Mouse (Mus musculus) ES-Bruce4 (cell line): Measurements from ENCODE around the gene Kcns3. TPM values are rescaled to one million over a fixed set of nuclear protein-coding genes. Genes with fewer than 3 reads are reported as not detected.
A peak's percentile ranks its signal among the peaks of the same experiment; 100 is the strongest.
"Not testable (repeated sequence)": the region's sequence is repeated elsewhere in the genome, so short reads cannot be mapped to it uniquely, and the experiment has no call there.

Experiments
- H3K27ac ChIP-seq: 2 replicates; pipeline ENCODE4 v1.5.1; 2012; ENCODE audit warnings: low read length, inconsistent platforms; ENCODE audit not compliant: insufficient read depth
- H3K27me3 ChIP-seq: 2 replicates; pipeline ENCODE4 v1.6.1; 2012; ENCODE audit warnings: mild to moderate bottlenecking, low read length, inconsistent platforms; ENCODE audit not compliant: control insufficient read depth, poor library complexity, insufficient read depth, severe bottlenecking
- H3K36me3 ChIP-seq: 2 replicates; pipeline ENCODE4 v1.6.1; 2012; ENCODE audit warnings: inconsistent platforms, mild to moderate bottlenecking, low read length, moderate library complexity; ENCODE audit not compliant: control insufficient read depth, poor library complexity, insufficient read depth, severe bottlenecking
- H3K4me1 ChIP-seq: one replicate; pipeline ENCODE4 v1.8.1; 2011; ENCODE audit warnings: low read length; ENCODE audit not compliant: control insufficient read depth, insufficient read depth
- H3K4me3 ChIP-seq: 2 replicates; pipeline ENCODE4 v1.5.1; 2011; ENCODE audit warnings: low read depth, mild to moderate bottlenecking, low read length
- H3K9ac ChIP-seq: 2 replicates; pipeline ENCODE4 v1.6.1; 2012; ENCODE audit warnings: low read depth, mild to moderate bottlenecking, inconsistent platforms; ENCODE audit not compliant: poor library complexity, severe bottlenecking
- H3K9me3 ChIP-seq: replicated peaks from 2 replicates; pipeline ENCODE4 v1.6.1; 2012; ENCODE audit warnings: mild to moderate bottlenecking, low read length, inconsistent platforms; ENCODE audit not compliant: control insufficient read depth, poor library complexity, insufficient read depth, severe bottlenecking
- CTCF ChIP-seq: IDR thresholded peaks from one replicate; pipeline ENCODE4 v1.8.1; 2011; ENCODE audit warnings: low read depth, low read length
- EP300 ChIP-seq: IDR thresholded peaks from 2 replicates; pipeline ENCODE4 v1.6.1; 2011; ENCODE audit warnings: low read depth, low read length; ENCODE audit not compliant: insufficient read depth
- POLR2A ChIP-seq: IDR thresholded peaks from one replicate; pipeline ENCODE4 v1.8.1; 2011; ENCODE audit warnings: low read length; ENCODE audit not compliant: insufficient read depth
- polyA plus RNA-seq: library from polyadenylated mRNA; stranded (reverse); fragments of >200 nt; gene quantifications from 2 replicates; pipeline ENCODE4 v1.2.4, GENCODE M21; 2011; ENCODE audit warnings: low read depth; ENCODE audit not compliant: missing spikeins, insufficient read depth, insufficient read length

Kcns3 gene
- polyA plus RNA-seq, 1 experiment: 1.6 TPM

- Histone ChIP-seq H3K27me3 (no peaks in the 10 kb centered on the region), H3K36me3 (no peaks in the 10 kb centered on the region), H3K4me3 (no peak overlapping the region), H3K9me3 (peaks cover 5% of the 10 kb centered on the region; the same call in 1 of the 2 replicates), H3K4me1 (no peaks in the 10 kb centered on the region), H3K9ac (no peak overlapping the region), H3K27ac (no peak overlapping the region)
- TF ChIP-seq POLR2A: no peak
- TF ChIP-seq EP300: no peak
- no peak for TF ChIP-seq CTCF
These were observed 49.3 kb downstream of the Kcns3 start for GRCm38 (mm10) chr12:11101565-11101964.

GRCm38 (mm10) chr12:11088626-11089372 is 62.1 kb downstream of the Kcns3 start:
- no peak overlapping the region for H3K27ac ChIP-seq
- H3K27me3 ChIP-seq: no peaks in the 10 kb centered on the region
- no peak for TF ChIP-seq CTCF
- no peaks in the 10 kb centered on the region for H3K36me3 ChIP-seq
- H3K9me3 ChIP-seq: no peaks in the 10 kb centered on the region
- H3K4me3 ChIP-seq: no peak overlapping the region
- H3K9ac ChIP-seq: no peak overlapping the region
- H3K4me1 ChIP-seq: no peaks in the 10 kb centered on the region

GRCm38 (mm10) chr12:11086866-11087265 is 64.0 kb downstream of the Kcns3 start:
- Histone ChIP-seq H3K4me1 (no peaks in the 10 kb centered on the region), H3K9me3 (no peaks in the 10 kb centered on the region), H3K27me3 (no peaks in the 10 kb centered on the region), H3K36me3 (no peaks in the 10 kb centered on the region), H3K27ac (no peak overlapping the region), H3K9ac (no peak overlapping the region), H3K4me3 (no peak overlapping the region)
- no peak for TF ChIP-seq EP300
- no peak for TF ChIP-seq CTCF
- TF ChIP-seq POLR2A: no peak

GRCm38 (mm10) chr12:11071079-11071478 is 79.8 kb downstream of the Kcns3 start:
- Histone ChIP-seq H3K27ac (no peak overlapping the region), H3K9me3 (peaks cover 3% of the 10 kb centered on the region; the same call in 1 of the 2 replicates), H3K27me3 (no peaks in the 10 kb centered on the region), H3K9ac (no peak overlapping the region), H3K4me3 (no peak overlapping the region), H3K4me1 (no peaks in the 10 kb centered on the region), H3K36me3 (no peaks in the 10 kb centered on the region)
- TF ChIP-seq CTCF (no peak), EP300 (no peak), POLR2A (no peak)

GRCm38 (mm10) chr12:11066865-11067264 is 84.0 kb downstream of the Kcns3 start:
- TF ChIP-seq POLR2A (no peak), EP300 (no peak), CTCF (no peak)
- Histone ChIP-seq H3K4me1 (no peaks in the 10 kb centered on the region), H3K9ac (no peak overlapping the region), H3K4me3 (no peak overlapping the region), H3K9me3 (0 out of 2 replicates have a peak, but pooled peaks cover under 1% of the 10 kb centered on the region), H3K36me3 (no peaks in the 10 kb centered on the region), H3K27me3 (no peaks in the 10 kb centered on the region), H3K27ac (no peak overlapping the region)

GRCm38 (mm10) chr12:11052676-11053075 is 98.2 kb downstream of the Kcns3 start:
- not testable (repeated sequence) for H3K9me3 ChIP-seq, H3K4me1 ChIP-seq, H3K36me3 ChIP-seq, H3K9ac ChIP-seq, H3K4me3 ChIP-seq, H3K27me3 ChIP-seq
- peak; percentile 83 for TF ChIP-seq EP300
- H3K27ac ChIP-seq: peak overlapping the region; percentile 77
